Mouse (Mus musculus): ENCODE measurements around the gene Slc22a16.
"Not testable (repeated sequence)": the region's sequence is repeated elsewhere in the genome, so short reads cannot be mapped to it uniquely, and the experiment has no call there.

Gene Slc22a16

GRCm38 (mm10) chr10:40570036-40570435 lies at the start of gene Slc22a16:
Slc22a16 (plus strand) TSS chr10:40570336.
- no peak for DNase-seq

GRCm38 (mm10) chr10:40521579-40521978 lies 48.6 kb upstream of the Slc22a16 start:
- DNase-seq: no peak

DNA sequence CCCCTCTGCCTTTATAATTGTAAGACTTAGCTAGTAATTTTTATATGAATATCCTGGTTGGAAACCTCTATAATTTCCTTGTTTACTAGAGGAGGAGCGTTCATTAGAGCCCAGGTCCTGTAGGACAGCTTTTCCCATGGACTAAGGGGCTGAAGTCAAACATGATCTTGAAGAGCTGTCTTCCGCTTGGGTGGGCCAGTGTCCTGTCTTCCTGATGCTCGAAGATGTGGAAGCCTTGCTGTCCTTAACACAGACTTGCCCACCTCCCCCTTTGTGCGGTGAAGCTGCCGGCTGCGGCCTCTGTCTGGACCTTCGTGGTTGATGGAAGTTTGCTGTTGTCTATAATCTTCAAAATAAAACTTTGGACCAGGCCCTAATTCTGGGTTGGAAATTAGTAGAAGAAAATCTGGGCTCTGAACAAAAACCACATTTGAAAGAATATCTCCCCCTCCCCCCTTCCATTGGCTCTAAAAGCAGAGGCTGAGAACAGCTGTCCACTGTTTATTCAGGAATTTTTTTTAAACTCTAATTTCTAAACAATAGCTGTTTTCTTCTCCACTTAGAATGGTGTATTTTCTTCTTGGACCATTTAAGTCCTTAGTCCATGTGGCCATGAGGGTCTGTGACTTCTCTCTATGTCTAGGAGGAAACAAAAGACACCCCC lies 46.7 kb upstream of the Slc22a16 start:
- no peak for DNase-seq

GRCm38 (mm10) chr10:40524032-40524806 lies 45.9 kb upstream of the Slc22a16 start:
- no peak for DNase-seq

GRCm38 (mm10) chr10:40524991-40525390 lies 45.1 kb upstream of the Slc22a16 start:
- no peak for DNase-seq

- no peak for DNase-seq
Observed at GRCm38 (mm10) chr10:40525616-40526155, 44.5 kb upstream of the Slc22a16 start.

- no peak for DNase-seq
Observed at GRCm38 (mm10) chr10:40526301-40526761, 43.8 kb upstream of the Slc22a16 start.

DNA sequence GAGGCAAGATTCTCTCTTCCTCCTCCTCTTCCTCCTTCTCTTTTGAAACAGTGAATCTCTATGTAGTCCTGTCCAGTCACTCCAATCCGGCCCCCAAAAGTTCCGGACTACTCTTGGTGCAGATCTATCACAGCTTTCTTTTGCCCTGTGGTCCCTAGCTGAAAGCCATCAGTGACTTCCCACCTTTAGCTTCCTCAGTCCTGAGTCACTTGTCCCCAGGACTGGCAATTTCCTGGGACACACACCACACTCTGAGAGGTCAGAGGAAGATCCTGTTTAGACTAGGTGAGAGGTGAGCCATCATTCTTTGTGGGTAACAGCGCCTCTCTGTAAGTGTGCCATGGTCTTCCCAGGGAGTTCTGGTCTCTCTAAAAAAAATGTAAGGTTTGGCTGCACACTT lies 43.1 kb upstream of the Slc22a16 start:
- no peak for DNase-seq

- DNase-seq: peak; percentile 54 to 74
Observed at GRCm38 (mm10) chr10:40527573-40527972, 42.6 kb upstream of the Slc22a16 start.

- no peak for DNase-seq
Observed at GRCm38 (mm10) chr10:40528668-40529067, 41.5 kb upstream of the Slc22a16 start.

- DNase-seq: peak; percentile 71 to 76
Observed at GRCm38 (mm10) chr10:40529617-40530016, 40.5 kb upstream of the Slc22a16 start.

- no peak for DNase-seq
Observed at GRCm38 (mm10) chr10:40530661-40531060, 39.5 kb upstream of the Slc22a16 start.

GRCm38 (mm10) chr10:40532586-40532985 lies 37.5 kb upstream of the Slc22a16 start:
- not testable (repeated sequence) for DNase-seq

DNA sequence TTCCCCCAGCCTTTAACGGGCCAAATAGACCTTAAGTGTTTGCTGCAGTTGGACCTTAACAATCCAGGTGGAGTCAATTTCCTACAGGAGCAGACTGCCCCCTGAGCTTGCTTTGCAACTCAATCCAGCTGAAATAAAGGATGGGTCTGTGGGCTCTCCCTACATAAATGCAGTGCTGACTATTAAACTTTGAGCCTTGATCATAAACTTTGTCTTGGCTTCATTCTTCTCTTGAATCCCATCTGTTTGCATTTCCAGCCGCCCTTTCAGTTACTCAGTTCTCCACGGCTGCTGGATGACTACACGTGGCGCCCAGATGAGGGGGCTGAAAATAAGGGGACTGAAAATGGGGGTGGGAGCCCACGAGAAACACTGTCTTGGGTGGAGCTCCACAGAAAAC lies 28.8 kb upstream of the Slc22a16 start:
- DNase-seq: no peak

DNA sequence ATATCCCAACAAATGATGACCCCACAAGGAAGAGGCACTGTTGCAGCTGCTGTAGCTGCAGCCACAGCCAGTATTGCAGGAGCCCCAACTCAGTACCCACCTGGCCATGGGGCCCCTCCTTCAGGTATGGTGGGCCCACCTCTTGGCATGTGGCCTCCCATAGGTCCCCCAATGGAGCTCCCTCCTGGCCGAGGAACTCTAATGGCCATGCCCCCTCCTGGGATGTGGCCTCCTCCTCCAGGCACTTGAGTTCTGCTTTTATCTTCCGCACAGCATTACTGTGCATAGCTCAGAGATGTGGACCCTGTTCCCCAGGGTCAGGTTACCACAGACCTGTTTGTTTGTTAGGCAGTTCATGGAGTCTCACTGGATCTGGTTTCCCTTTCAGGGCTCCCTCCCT lies 20.8 kb upstream of the Slc22a16 start:
- no peak for DNase-seq

GRCm38 (mm10) chr10:40551801-40552200 lies 18.3 kb upstream of the Slc22a16 start:
- DNase-seq: no peak

DNA sequence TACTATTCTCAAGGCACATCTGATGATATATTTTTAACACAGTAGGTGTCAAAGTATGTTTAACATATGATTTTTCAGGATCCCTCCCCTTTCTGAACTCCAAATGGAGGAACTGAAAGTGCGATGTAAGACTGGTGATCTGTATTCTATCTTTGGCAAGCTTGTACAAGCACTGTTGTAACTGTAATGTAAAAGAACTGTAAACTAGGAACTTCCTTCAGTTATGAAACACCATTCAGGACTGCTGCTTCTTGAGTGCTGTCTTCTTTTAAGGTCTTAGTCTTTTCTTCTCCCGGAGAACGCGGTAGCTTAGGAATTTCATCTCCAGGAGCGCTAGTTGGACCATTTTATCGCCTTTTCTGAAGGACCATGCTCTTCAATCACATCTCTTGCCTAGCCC lies 4.4 kb upstream of the Slc22a16 start:
- DNase-seq: not testable (repeated sequence)

DNA sequence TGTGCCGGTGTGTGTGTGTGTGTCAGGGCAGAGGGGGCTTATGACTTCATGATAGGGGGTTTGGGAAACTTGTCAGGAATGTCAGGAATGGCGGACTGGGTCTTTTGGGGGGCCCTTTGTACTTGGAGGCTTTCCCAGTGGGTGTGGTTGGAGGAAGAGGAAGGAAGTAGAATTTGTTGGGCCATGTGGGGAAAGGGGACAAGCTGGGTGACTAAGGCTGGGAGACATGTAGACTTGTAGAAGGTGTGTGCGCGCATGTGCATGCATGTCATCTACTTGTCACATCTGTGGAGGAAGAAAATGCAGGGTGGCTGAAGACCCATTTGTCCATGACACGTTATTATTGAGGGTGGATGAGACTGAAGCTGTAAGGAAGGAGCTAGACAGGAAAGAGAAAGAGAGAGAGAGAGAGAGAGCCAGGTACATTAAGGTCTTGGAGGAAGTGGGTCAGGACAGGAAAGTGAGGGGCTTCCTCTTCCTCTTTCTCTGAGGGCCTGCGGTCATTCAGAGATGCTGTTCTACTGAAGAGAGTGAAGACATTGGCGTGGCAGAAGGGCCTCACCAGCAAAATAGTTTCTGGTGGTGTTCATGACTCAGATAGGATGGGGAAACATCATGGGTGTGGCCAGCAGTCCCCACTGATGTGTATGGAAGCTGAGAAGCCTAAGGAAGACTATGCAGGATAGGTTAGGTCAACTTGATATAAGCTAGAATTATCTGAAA lies 5.9 kb downstream of the Slc22a16 start:
- DNase-seq: no peak

GRCm38 (mm10) chr10:40583584-40584255 lies 13.6 kb downstream of the Slc22a16 start:
- DNase-seq: peak; percentile 17 to 23

DNA sequence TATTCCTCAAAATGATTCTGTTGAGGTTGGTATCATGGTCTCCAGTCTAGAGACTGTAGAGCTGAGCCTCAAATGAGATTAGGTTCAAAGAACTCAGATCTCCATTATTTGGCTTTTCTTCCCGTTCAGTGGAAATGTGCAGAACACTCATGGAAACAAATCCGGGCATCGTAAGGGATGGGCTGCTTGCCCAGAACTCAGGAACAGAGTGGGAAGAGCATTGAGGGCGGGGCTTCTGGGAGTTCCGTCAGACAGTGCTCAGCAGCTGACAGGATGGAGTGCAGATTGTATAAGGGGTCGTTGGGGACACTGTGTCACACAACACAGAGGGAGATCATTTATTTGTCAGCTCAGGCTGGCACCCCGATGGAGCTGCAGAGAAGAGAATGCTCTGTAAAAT lies 22.1 kb downstream of the Slc22a16 start:
- no peak for DNase-seq

DNA sequence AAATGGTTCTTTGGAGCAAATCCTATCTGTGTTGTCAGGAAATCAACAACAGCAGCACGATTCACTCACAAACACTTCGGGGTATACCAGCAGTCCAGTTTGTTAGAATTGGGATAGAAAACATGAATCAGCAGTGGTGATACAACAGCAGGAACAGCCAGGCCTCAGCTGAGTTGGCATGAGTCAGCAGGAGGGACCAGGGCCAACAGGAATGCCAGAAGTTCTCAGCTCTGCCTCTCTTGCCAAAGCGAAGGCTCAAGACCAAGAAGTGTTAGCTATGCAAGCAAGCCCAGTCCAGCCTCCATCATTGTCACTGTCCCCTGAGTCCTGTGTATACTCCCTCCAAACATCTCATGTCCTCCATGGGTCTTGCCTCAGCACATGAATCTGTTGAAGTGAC lies 27.0 kb downstream of the Slc22a16 start:
- no peak for DNase-seq

DNA sequence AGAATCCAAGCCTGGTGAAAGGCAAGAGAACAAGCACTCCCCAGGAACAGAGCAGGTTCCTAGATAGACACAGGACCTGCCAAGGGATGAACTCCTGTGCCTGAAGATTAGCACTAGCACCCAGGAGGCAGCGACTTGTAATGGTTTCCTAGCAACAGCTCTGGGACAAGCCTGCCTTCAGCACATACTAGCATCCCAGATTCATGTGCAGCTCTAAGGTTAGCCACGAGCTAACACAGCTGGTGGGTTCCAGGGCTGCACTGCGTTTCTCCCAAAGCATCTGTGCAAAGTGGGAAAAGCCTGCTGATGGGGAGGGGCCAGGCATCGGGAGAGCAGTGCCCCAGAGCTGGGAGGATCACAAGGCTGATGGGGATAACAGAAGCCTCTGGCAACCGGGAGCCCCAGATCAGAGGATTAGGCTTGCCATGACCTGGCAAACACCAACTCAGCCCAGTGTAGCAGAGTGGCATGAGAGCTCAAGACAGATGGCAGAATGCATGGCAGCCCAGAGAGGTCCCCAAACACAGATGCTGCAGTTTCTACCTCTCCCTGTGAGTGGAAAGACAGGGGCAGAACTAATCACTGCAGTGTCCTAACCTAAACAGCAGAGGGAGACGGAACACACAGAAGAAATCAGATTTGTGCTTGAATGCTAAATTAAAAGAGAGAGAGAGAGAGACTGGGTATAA lies 34.7 kb downstream of the Slc22a16 start:
- DNase-seq: no peak

Measured in thymus, postnatal 36 days (tissue).